Mouse (Mus musculus): ENCODE measurements at regions not wholly inside any gene's neighbourhood (a gene's known extent, or its start where the extent isn't known, plus 50 kb on each side); places are given as distances from the start of the nearest gene placed in this dataset.

DNA sequence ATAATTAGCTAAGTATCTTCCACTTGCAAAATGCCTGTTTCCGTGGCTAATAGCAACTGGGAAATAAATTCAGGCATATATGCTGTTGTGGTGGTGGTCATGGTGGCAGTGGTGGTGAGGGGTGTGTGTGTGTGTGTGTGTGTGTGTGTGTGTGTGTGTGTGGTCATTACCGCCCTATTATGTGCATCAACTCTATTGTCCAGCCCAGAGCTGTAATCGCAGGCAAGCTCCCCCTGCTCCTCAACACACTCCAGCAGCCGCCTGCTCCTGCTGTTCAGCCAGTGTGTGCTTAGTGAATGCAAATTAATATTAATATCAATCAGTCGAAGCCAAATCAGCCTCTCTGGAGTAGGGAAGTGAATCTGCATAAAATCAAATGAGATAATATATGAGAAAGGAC, 152.9 kb upstream of the Zic3 start:
- Histone ChIP-seq H3K4me3 (no peak overlapping the region), H3K27me3 (replicated peaks) (no peaks in the 10 kb centered on the region), H3K4me1 (replicated peaks) (no peaks in the 10 kb centered on the region), H3K4me2 (no peak overlapping the region), H3K9ac (no peak overlapping the region), H3K36me3 (no peaks in the 10 kb centered on the region), H3K9me3 (replicated peaks) (no peaks in the 10 kb centered on the region), H3K27ac (ENCODE audit: poor library complexity, severe bottlenecking) (no peak overlapping the region)
- ATAC-seq (ENCODE audit: insufficient number of reproducible peaks, low FRiP score), result no peak
- 75% methylated on average over 5 of the region's 5 CpGs for WGBS

DNA sequence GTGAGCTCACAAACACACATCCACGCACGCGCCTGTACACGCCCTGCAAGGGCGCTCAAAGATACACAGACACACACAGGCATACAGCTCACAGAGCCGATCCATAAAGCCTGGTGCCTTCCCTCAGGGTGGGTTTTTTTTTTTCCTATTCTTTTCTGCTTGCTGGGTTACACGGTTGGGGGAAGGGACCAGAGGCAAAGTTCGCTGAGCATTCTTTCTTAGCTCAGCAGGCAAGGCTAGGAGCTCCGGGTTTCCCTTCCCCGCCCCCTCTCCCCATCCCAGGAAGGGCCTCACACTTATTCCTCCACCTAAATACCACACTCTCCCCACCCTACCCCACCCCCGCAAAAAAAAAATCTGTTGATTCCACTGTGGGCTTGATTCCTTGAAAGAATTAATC, 105.8 kb upstream of the Zic3 start:
- Histone ChIP-seq H3K36me3 (no peaks in the 10 kb centered on the region), H3K4me2 (no peak overlapping the region), H3K4me1 (replicated peaks) (no peaks in the 10 kb centered on the region), H3K27ac (ENCODE audit: poor library complexity, severe bottlenecking) (no peak overlapping the region), H3K9ac (no peak overlapping the region), H3K27me3 (replicated peaks) (peaks cover 24% of the 10 kb centered on the region), H3K4me3 (no peak overlapping the region), H3K9me3 (replicated peaks) (no peaks in the 10 kb centered on the region)
- no peak for ATAC-seq (ENCODE audit: insufficient number of reproducible peaks, low FRiP score)
- 17% methylated on average over 11 of the region's 11 CpGs for WGBS

DNA sequence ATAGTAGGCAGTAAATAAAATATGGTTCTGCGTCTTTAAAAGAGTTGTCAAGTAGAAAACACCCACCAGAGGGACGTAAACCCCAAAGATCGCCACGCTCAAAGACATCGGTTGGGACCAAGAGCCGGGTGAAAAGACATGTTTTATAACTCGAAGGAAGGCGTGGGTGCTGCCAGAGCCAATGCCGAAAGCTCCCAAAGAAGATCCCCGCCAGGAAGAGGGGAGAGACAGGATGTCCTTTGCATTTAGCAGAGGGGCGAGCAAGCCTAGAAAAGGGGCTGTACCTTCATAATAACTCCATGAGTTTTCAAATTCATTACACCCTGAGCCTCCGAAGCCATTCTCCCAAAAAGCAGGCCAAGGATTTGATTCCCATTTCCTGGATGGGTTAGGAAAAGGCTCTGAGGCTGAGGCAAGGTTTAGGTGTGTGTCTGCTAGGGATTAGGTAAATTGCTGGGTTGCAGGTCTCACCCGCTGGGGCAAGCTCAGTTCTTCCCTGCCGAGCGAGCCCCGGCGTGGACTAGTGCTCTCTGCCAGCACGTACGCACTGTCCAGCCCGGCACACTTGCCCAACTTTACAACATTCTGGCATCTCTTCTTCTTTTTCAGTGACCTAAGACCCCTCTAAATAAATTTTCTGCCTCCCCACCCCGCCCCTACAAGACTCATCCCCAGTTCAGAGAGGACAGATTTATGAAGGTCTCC, 104.9 kb upstream of the Zic3 start:
- Histone ChIP-seq H3K9me3 (replicated peaks) (no peaks in the 10 kb centered on the region), H3K36me3 (no peaks in the 10 kb centered on the region), H3K27ac (ENCODE audit: poor library complexity, severe bottlenecking) (no peak overlapping the region), H3K27me3 (replicated peaks) (peaks cover 33% of the 10 kb centered on the region), H3K4me3 (0 out of 2 replicates have a peak overlapping the region, but pooled peaks have one; percentile 13), H3K9ac (no peak overlapping the region), H3K4me1 (replicated peaks) (no peaks in the 10 kb centered on the region), H3K4me2 (no peak overlapping the region)
- 16% methylated on average over 20 of the region's 21 CpGs for WGBS
- ATAC-seq (ENCODE audit: insufficient number of reproducible peaks, low FRiP score), result no peak

DNA sequence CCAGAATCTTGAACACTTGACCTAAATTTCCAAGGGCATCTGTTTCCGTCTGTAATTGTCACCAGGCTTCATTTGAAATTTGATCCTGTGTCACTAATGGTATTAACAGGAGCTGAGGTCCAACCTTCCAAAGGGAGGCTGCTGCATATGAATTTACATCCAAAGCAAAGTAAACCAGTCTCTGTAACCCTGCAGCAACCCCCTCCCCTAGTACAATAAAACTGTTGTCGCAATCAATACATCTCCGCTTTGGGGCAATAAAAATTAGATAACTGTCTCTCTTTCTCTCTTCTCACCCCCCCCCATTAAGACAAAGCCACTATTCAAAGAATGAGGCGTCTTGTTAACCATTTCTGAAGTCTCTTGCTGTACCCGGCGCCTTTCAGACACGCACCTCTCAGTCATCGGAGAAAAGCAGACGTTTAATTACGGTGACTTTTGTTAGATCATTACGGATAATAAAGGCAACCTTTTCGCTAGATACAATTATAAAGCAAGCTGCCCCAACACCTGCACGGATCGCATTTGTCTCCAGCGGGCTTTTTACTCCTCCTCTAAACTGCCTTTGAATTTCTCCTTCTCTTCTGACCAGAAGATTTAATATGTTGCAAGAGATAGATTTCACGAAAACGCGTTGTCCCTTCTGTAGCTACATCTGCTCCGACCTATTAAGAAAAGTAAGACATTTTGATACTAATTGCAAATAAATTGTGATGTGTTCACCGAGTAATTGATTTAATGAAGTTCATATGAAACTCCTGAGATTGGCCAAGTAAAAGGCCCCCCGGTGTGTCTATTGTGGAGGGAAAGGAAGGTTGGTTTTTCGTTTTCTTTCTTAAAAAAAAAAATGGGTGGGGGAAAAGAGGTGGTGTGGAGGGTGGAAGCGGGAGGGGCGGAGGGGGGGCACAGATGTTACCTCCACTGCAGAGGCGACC, 104.1 kb upstream of the Zic3 start:
- H3K27ac ChIP-seq (ENCODE audit: poor library complexity, severe bottlenecking), result no peak overlapping the region
- peaks cover 41% of the 10 kb centered on the region for H3K27me3 ChIP-seq (replicated peaks)
- H3K9me3 ChIP-seq (replicated peaks), result no peaks in the 10 kb centered on the region
- WGBS, result 15% methylated on average over 25 of the region's 25 CpGs
- H3K9ac ChIP-seq, result no peak overlapping the region
- H3K4me1 ChIP-seq (replicated peaks), result no peaks in the 10 kb centered on the region
- no peaks in the 10 kb centered on the region for H3K36me3 ChIP-seq
- H3K4me3 ChIP-seq, result no peak overlapping the region
- ATAC-seq (ENCODE audit: insufficient number of reproducible peaks, low FRiP score), result no peak
- no peak overlapping the region for H3K4me2 ChIP-seq

DNA sequence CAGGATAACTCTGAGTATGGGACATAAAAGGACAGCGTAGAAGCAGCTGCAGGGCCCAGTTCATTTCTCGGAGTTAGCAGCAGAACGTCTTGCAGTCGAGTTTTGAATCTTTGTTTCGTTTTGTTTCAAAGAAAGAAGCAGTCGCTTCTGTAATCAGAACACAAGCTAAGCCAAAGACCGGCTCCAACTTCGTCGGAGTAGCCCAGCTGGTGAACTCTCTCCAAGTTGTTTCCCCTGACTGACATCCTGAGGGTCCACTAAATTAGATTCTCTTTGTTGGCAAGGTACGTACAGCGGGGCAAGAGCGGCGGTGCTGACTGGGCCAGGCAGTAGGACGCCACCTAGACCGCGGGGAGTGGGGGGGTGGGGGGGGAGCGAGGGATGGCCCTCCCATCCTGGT, 102.6 kb upstream of the Zic3 start:
- 13% methylated on average over 17 of the region's 17 CpGs for WGBS
- no peaks in the 10 kb centered on the region for H3K4me1 ChIP-seq (replicated peaks)
- H3K4me3 ChIP-seq, result peak overlapping the region; percentile 39
- H3K27ac ChIP-seq (ENCODE audit: poor library complexity, severe bottlenecking), result no peak overlapping the region
- H3K9ac ChIP-seq, result no peak overlapping the region
- peaks cover 41% of the 10 kb centered on the region for H3K27me3 ChIP-seq (replicated peaks)
- H3K36me3 ChIP-seq, result no peaks in the 10 kb centered on the region
- no peak for ATAC-seq (ENCODE audit: insufficient number of reproducible peaks, low FRiP score)
- H3K4me2 ChIP-seq, result peak overlapping the region; percentile 62
- H3K9me3 ChIP-seq (replicated peaks), result no peaks in the 10 kb centered on the region

DNA sequence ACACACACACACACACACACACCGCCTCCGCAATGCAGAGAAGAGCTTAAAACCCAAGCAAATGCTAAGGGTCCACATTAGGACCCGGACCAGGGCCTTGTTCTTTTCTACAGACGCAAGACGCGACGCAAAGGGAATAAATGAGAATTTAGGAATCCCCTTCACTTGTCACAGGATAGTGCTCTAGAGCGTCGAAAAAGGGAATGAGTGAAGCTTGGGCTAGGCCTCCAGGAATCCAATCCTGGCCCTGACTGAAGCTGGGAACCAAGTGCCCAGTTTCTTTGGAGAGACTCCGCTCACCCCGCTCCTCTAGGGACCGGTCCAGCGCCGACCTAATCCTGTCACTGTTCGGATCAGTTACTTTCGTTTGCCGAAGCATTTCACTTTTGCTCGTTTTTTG, 102.1 kb upstream of the Zic3 start:
- H3K9me3 ChIP-seq (replicated peaks), result no peaks in the 10 kb centered on the region
- 15% methylated on average over 18 of the region's 18 CpGs for WGBS

DNA sequence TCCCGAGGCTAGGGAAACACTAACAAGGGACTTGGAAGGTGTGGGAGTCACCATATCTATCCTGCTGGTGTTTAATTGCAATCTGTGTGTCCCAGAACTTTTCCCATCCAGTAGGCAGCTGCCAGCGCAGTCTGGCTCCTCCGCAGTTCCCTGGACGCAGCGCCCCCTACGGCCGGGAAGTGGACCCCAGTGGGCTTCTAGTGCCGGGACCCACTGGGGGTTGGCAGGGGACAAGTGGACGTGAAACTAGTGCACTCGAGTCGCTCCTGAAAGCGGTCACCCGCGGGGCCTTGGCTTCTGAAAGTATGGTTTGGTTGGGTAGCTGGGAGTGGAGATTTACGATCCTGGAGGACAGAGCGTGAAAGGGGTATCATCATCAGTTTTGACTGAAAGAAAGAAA, 101.2 kb upstream of the Zic3 start:
- Histone ChIP-seq H3K4me3 (no peak overlapping the region), H3K27me3 (replicated peaks) (peaks cover 38% of the 10 kb centered on the region), H3K4me1 (replicated peaks) (no peaks in the 10 kb centered on the region), H3K27ac (ENCODE audit: poor library complexity, severe bottlenecking) (no peak overlapping the region), H3K9me3 (replicated peaks) (no peaks in the 10 kb centered on the region), H3K36me3 (no peaks in the 10 kb centered on the region), H3K9ac (no peak overlapping the region), H3K4me2 (peak overlapping the region; percentile 62)
- WGBS, result 18% methylated on average over 16 of the region's 16 CpGs
- ATAC-seq (ENCODE audit: insufficient number of reproducible peaks, low FRiP score), result no peak

More for the DNA sequence above, 102.1 kb upstream of the Zic3 start:
- Histone ChIP-seq H3K4me1 (replicated peaks) (no peaks in the 10 kb centered on the region), H3K4me3 (peak overlapping the region; percentile 39), H3K36me3 (no peaks in the 10 kb centered on the region), H3K27ac (ENCODE audit: poor library complexity, severe bottlenecking) (no peak overlapping the region), H3K9ac (no peak overlapping the region), H3K4me2 (peak overlapping the region; percentile 62), H3K27me3 (replicated peaks) (peaks cover 38% of the 10 kb centered on the region)
- ATAC-seq (ENCODE audit: insufficient number of reproducible peaks, low FRiP score), result no peak

DNA sequence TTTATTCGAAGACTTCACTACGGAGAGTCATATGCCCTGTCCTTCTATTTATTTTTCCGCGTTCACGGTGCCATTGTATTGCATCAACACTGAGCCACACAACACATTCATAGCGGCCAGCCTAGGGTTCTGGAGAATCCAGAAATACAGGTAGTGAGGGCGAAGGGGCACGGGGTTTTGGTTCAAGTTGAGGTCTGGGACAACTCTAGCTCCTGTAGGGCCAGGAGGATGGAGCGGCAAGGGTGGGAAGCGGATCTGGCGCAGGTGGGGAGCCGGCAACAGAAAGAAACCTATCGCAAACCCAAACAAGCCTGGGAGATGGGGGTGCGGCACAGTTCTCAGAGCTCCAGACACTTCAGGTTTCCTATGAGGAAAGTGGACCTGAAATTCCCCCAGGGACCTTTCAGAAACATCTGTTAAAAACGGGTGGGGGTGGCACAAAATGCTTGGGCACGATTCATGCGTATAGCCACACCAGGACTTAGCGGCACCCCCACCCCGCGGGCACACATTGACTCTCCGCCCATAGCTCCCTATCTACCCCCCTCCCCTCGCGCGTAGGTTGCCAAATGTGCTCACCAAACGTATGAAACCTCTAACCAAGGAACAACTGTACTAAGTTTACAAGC, 100.6 kb upstream of the Zic3 start:
- 17% methylated on average over 25 of the region's 25 CpGs for WGBS
- 0 out of 2 replicates have a peak overlapping the region, but pooled peaks have one; percentile 15 for H3K4me3 ChIP-seq
- no peaks in the 10 kb centered on the region for H3K4me1 ChIP-seq (replicated peaks)
- no peak overlapping the region for H3K27ac ChIP-seq (ENCODE audit: poor library complexity, severe bottlenecking)
- H3K36me3 ChIP-seq, result no peaks in the 10 kb centered on the region
- no peak overlapping the region for H3K9ac ChIP-seq
- H3K4me2 ChIP-seq, result peak overlapping the region; percentile 62
- ATAC-seq (ENCODE audit: insufficient number of reproducible peaks, low FRiP score), result no peak
- H3K9me3 ChIP-seq (replicated peaks), result no peaks in the 10 kb centered on the region
- H3K27me3 ChIP-seq (replicated peaks), result peaks cover 32% of the 10 kb centered on the region

DNA sequence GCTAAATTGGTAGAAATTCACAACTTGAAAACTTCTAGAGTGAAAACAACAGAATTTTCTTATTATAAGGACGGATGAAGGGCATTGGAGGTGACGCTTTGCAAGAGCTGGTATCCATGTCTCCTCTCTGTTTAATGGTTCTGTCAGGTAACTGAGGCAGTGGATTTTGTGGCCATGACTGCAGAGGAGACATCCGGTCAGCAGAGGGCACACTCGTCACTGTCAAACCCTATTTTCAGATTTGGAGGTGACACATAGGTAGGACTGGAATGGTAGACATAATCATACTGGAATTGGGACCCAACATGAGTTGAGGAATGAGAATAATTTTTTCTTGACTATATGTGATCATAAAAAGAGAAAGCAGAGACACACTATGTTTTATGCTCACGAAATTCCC, 98.7 kb upstream of the Zic3 start:
- no peaks in the 10 kb centered on the region for H3K36me3 ChIP-seq
- H3K4me3 ChIP-seq, result no peak overlapping the region
- no peak overlapping the region for H3K4me2 ChIP-seq
- no peaks in the 10 kb centered on the region for H3K9me3 ChIP-seq (replicated peaks)
- peaks cover 28% of the 10 kb centered on the region; the same call in 1 of the 2 replicates for H3K27me3 ChIP-seq (replicated peaks)
- H3K4me1 ChIP-seq (replicated peaks), result no peaks in the 10 kb centered on the region
- no peak overlapping the region for H3K27ac ChIP-seq (ENCODE audit: poor library complexity, severe bottlenecking)
- no peak overlapping the region for H3K9ac ChIP-seq
- WGBS, result 24% methylated on average over 5 of the region's 5 CpGs
- no peak for ATAC-seq (ENCODE audit: insufficient number of reproducible peaks, low FRiP score)

DNA sequence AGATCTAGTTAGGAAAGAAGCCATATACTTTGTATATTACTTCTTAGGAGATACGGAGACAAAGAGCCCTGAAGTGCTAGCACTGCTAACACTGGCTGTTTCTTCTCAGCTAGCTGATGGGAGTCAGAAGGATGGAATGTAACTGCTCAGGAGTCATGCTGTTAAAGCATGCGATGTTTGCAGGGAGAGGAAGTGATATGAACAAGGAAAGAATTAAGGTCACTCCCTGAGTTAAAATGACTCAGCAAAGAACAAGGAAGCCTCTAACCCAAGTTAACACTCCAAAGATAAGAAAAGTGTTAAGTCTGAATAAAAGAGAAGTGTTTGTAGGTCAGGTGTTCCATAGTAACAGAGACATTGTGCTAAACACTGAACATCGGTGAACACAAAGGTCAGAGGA, 86.9 kb upstream of the Zic3 start:
- Histone ChIP-seq H3K27me3 (replicated peaks) (no peaks in the 10 kb centered on the region), H3K36me3 (no peaks in the 10 kb centered on the region), H3K9ac (no peak overlapping the region), H3K27ac (ENCODE audit: poor library complexity, severe bottlenecking) (no peak overlapping the region), H3K4me3 (no peak overlapping the region), H3K4me2 (no peak overlapping the region), H3K9me3 (replicated peaks) (no peaks in the 10 kb centered on the region), H3K4me1 (replicated peaks) (no peaks in the 10 kb centered on the region)
- no peak for ATAC-seq (ENCODE audit: insufficient number of reproducible peaks, low FRiP score)
- 36% methylated on average over 3 of the region's 3 CpGs for WGBS

DNA sequence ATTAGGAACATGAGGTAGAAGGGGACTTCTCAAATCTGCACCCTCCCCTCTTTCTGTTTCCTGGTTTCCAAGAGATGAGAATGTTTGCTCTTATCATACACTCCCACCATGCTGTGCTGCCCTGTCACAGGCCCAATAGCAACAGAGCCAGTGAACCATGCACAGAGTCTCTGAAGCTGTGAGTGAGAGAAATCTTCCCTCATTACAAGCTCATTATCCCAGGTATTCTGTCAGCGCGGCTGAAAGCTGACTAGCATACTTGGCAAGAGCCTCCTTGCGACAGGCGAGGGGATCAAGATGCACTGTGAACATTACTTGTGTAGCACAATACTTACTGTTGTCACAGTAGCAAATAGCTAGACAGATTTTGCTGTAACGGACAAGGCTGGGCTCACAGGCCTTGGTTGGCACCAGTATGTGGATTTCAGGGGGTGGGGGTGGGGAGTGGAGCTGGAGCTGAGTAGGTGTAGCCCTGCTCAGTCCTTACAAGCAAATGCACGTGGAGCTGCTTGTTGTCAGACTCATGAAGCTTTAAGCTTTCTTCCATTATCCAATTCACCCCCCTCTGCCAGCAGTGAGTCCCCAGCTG, 84.2 kb upstream of the Zic3 start:
- no peak overlapping the region for H3K27ac ChIP-seq (ENCODE audit: poor library complexity, severe bottlenecking)
- H3K36me3 ChIP-seq, result no peaks in the 10 kb centered on the region
- no peaks in the 10 kb centered on the region for H3K27me3 ChIP-seq (replicated peaks)
- no peaks in the 10 kb centered on the region for H3K4me1 ChIP-seq (replicated peaks)
- no peak for ATAC-seq (ENCODE audit: insufficient number of reproducible peaks, low FRiP score)
- no peak overlapping the region for H3K4me3 ChIP-seq
- H3K4me2 ChIP-seq, result no peak overlapping the region
- 37% methylated on average over 6 of the region's 6 CpGs for WGBS
- no peak overlapping the region for H3K9ac ChIP-seq
- H3K9me3 ChIP-seq (replicated peaks), result no peaks in the 10 kb centered on the region

Data from heart, embryonic 12.5 days (tissue).